Mouse (Mus musculus): ENCODE results near the gene Tex52. TPM values are rescaled to one million over a fixed set of nuclear protein-coding genes. Genes with fewer than 3 reads are reported as not detected.

Gene Tex52
- 0.39 and 1.5 TPM in 2 replicates for polyA plus RNA-seq (2015; fragmentation: Nextera tagmentation; extraction: Ambion mirVana)

GRCm38 (mm10) chr6:128375192-128375591 lies at the start of gene Tex52, which contains the start of gene Gm44596:
TSS of gene Tex52 (plus strand) at chr6:128375456.
TSS of gene Gm44596 (plus strand) at chr6:128375503.
- Histone ChIP-seq H3K4me2 (no peak within 1 kb of the TSS), H3K9me3 (no peaks in the 10 kb centered on the region), H3K27ac (peak within 1 kb of the TSS; percentile 48; the same call in 1 of the 2 replicates), H3K4me3 (no peak within 1 kb of the TSS), H3K27me3 (no peaks in the 10 kb centered on the region), H3K4me1 (0 out of 2 replicates have a peak, but pooled peaks cover 8% of the 10 kb centered on the region), H3K9ac (0 out of 2 replicates have a peak within 1 kb of the TSS, but pooled peaks have one; percentile 6), H3K36me3 (peaks cover 71% of the 10 kb centered on the region)
- peak; percentile 33; the same call in 1 of the 2 replicates for ATAC-seq (ENCODE audit: insufficient number of reproducible peaks, insufficient read depth, low FRiP score, low TSS enrichment, low read depth)
- WGBS, result 33% methylated on average over 6 of the region's 6 CpGs

GRCm38 (mm10) chr6:128334397-128335124 lies 40.7 kb upstream of the Tex52 start:
- Histone ChIP-seq H3K4me1 (peaks cover 16% of the 10 kb centered on the region), H3K27me3 (no peaks in the 10 kb centered on the region), H3K27ac (0 out of 2 replicates have a peak overlapping the region, but pooled peaks have one; percentile 22), H3K4me2 (no peak overlapping the region), H3K9me3 (peaks cover 12% of the 10 kb centered on the region; the same call in 1 of the 2 replicates), H3K36me3 (peaks cover 67% of the 10 kb centered on the region), H3K4me3 (no peak overlapping the region), H3K9ac (no peak overlapping the region)
- ATAC-seq (ENCODE audit: insufficient number of reproducible peaks, insufficient read depth, low FRiP score, low TSS enrichment, low read depth), result no peak
- 17% methylated on average over 12 of the region's 12 CpGs for WGBS

GRCm38 (mm10) chr6:128337467-128337866 lies 37.8 kb upstream of the Tex52 start:
- H3K36me3 ChIP-seq, result peaks cover 47% of the 10 kb centered on the region
- WGBS, result 85% methylated on average over 7 of the region's 7 CpGs
- no peaks in the 10 kb centered on the region for H3K9me3 ChIP-seq
- H3K27ac ChIP-seq, result peak overlapping the region; percentile 9; the same call in 1 of the 2 replicates
- H3K4me3 ChIP-seq, result no peak overlapping the region
- H3K27me3 ChIP-seq, result no peaks in the 10 kb centered on the region
- no peak overlapping the region for H3K4me2 ChIP-seq
- H3K9ac ChIP-seq, result no peak overlapping the region
- no peak for ATAC-seq (ENCODE audit: insufficient number of reproducible peaks, insufficient read depth, low FRiP score, low TSS enrichment, low read depth)
- H3K4me1 ChIP-seq, result peaks cover 20% of the 10 kb centered on the region

DNA sequence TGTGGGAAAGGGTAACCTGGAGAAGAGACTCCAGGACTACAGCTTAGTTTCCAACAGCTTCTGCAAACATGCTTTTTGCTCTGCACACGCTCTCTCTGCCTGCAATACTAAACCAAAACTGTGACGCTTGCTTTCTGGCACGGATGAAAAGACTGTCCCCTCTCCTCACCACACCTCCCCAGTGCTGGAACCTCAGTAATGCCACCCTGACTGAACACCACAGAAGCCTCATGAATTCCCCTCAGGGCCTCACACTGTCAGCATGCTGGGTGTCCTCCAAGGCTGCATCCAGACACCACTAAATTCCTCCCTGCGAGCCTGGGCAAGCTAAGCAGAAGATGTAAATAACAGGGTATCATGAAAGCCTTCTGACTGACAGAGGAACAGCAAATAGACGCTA lies 36.4 kb upstream of the Tex52 start:
- Histone ChIP-seq H3K27ac (peak overlapping the region; percentile 66), H3K9ac (no peak overlapping the region), H3K27me3 (no peaks in the 10 kb centered on the region), H3K9me3 (no peaks in the 10 kb centered on the region), H3K36me3 (peaks cover 47% of the 10 kb centered on the region), H3K4me1 (peaks cover 20% of the 10 kb centered on the region), H3K4me2 (no peak overlapping the region), H3K4me3 (no peak overlapping the region)
- WGBS, result 34% methylated on average over 5 of the region's 5 CpGs
- peak; percentile 84; the same call in 1 of the 2 replicates for ATAC-seq (ENCODE audit: insufficient number of reproducible peaks, insufficient read depth, low FRiP score, low TSS enrichment, low read depth)

DNA sequence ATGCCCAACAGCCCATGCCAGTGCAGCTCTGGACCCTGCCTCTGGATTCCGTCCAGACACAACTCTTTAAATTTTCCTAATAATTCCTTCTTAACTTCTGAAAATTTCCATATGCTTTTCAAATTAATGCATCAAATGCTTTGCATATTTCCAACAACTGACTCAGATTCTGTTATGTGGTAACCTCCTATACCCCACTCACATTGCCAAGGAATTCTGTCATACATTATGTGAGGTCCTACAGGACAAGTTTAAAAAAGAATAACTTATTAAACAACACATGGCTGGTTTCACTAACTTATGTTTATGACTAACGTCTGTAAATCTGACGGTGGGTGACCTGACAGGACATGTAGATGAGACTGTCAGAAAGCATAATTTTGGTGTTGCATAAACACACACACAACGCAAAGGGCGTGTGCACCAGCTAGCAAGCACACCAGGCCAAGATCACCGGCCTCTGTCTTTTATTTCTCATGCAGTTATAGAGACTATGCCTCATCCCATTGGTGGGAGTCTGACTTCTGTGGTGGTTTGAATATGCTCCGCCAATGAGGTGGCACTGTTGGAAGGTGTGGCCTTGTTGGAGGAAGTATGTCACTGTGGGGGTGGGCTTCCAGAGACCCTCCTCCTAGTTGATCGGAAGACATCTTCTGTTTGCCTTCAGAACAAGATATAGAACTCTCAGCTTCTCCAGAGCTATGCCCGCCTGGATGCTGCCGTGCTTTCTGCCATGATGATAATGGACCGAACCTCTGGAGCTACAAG lies 33.1 kb upstream of the Tex52 start:
- H3K9ac ChIP-seq, result no peak overlapping the region
- H3K4me2 ChIP-seq, result no peak overlapping the region
- H3K9me3 ChIP-seq, result no peaks in the 10 kb centered on the region
- no peak overlapping the region for H3K27ac ChIP-seq
- no peak overlapping the region for H3K4me3 ChIP-seq
- H3K36me3 ChIP-seq, result peaks cover 24% of the 10 kb centered on the region
- H3K27me3 ChIP-seq, result no peaks in the 10 kb centered on the region
- no peak for ATAC-seq (ENCODE audit: insufficient number of reproducible peaks, insufficient read depth, low FRiP score, low TSS enrichment, low read depth)
- H3K4me1 ChIP-seq, result peaks cover 22% of the 10 kb centered on the region
- WGBS, result 87% methylated on average over 11 of the region's 11 CpGs

DNA sequence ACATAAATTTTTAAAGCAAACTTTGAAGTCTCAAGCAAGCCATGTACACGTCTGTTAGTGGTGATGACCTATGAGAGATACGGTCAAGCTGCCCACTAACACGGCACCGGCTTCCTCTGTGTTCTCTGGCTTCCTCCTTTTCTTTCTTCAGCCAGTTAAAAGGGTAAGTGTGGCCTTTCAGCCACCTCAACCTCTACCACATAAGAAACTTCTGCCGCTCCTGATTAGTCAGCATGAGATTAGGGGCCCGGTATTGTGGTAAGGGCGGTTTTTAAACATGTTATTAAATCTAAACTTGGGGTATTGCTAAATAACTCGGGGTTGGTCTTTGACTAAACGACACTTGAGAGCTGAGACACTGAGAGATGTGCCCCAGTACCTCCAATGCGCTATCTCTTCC lies 29.6 kb upstream of the Tex52 start:
- H3K4me2 ChIP-seq, result no peak overlapping the region
- H3K27ac ChIP-seq, result no peak overlapping the region
- peaks cover 12% of the 10 kb centered on the region for H3K4me1 ChIP-seq
- H3K4me3 ChIP-seq, result no peak overlapping the region
- no peak for ATAC-seq (ENCODE audit: insufficient number of reproducible peaks, insufficient read depth, low FRiP score, low TSS enrichment, low read depth)
- no peaks in the 10 kb centered on the region for H3K27me3 ChIP-seq
- whole genome bisulfite sequencing, result 80% methylated on average over 10 of the region's 10 CpGs
- no peak overlapping the region for H3K9ac ChIP-seq
- H3K9me3 ChIP-seq, result no peaks in the 10 kb centered on the region
- peaks cover 24% of the 10 kb centered on the region for H3K36me3 ChIP-seq

DNA sequence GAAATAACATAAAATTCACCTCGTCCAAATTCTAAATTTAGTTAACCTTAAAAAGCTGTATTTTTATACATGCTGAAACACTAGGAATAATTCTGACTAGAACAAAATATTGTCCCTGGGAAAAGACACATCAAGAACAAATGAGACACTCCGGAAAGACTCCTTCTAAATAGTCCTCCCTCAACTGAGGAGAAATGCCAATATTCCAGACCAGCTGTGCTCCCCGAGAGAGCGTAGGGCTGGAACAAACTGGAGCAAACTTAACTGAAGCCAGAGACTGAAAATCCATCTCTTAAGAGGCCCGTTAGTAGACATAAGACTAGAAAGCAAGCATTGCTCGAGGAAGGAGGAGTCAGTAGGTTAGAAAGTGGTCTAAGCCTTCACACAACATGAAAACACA lies 28.5 kb upstream of the Tex52 start:
- WGBS, result 71% methylated on average over 6 of the region's 6 CpGs

GRCm38 (mm10) chr6:128349711-128350110 lies 25.5 kb upstream of the Tex52 start:
- no peak overlapping the region for H3K4me3 ChIP-seq
- ATAC-seq (ENCODE audit: insufficient number of reproducible peaks, insufficient read depth, low FRiP score, low TSS enrichment, low read depth), result no peak

More for the DNA sequence above, 28.5 kb upstream of the Tex52 start:
- H3K9me3 ChIP-seq, result no peaks in the 10 kb centered on the region
- no peak overlapping the region for H3K9ac ChIP-seq
- no peaks in the 10 kb centered on the region for H3K27me3 ChIP-seq
- H3K36me3 ChIP-seq, result peaks cover 29% of the 10 kb centered on the region
- H3K4me1 ChIP-seq, result peaks cover 12% of the 10 kb centered on the region
- peak overlapping the region; percentile 24; the same call in 1 of the 2 replicates for H3K27ac ChIP-seq
- no peak for ATAC-seq (ENCODE audit: insufficient number of reproducible peaks, insufficient read depth, low FRiP score, low TSS enrichment, low read depth)
- no peak overlapping the region for H3K4me2 ChIP-seq
- no peak overlapping the region for H3K4me3 ChIP-seq

DNA sequence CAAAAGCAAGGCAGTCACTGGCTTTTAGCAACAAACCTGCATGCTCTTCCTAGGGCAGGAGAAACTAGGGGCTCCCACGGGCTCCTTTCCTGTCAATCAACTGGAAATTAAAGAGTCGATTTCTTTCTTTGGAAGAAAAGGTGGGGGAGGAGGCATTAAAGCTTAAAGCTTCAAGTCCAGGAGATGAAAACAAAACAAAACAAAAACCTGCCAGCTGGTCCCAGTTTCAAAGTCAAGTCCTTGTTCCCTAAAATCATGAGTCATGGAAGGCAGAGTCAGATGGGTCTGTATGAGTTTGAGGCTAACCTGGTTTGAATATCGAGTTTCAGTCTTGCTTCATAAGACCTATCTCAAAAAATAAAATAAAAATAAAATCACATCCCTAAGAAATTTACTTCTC lies 21.1 kb upstream of the Tex52 start:
- no peaks in the 10 kb centered on the region for H3K9me3 ChIP-seq
- peaks cover 25% of the 10 kb centered on the region for H3K4me1 ChIP-seq
- peak overlapping the region; percentile 62 for H3K4me2 ChIP-seq
- H3K4me3 ChIP-seq, result peak overlapping the region; percentile 80
- peak overlapping the region; percentile 52 for H3K9ac ChIP-seq
- peaks cover 31% of the 10 kb centered on the region for H3K36me3 ChIP-seq
- no peaks in the 10 kb centered on the region for H3K27me3 ChIP-seq
- no peak for ATAC-seq (ENCODE audit: insufficient number of reproducible peaks, insufficient read depth, low FRiP score, low TSS enrichment, low read depth)
- WGBS, result 34% methylated on average over 3 of the region's 3 CpGs
- no peak overlapping the region for H3K27ac ChIP-seq

More at GRCm38 (mm10) chr6:128349711-128350110, 25.5 kb upstream of the Tex52 start:
- no peak overlapping the region for H3K4me2 ChIP-seq
- no peaks in the 10 kb centered on the region for H3K27me3 ChIP-seq
- H3K4me1 ChIP-seq, result peaks cover 28% of the 10 kb centered on the region
- WGBS, result 25% methylated on average over 7 of the region's 7 CpGs
- H3K36me3 ChIP-seq, result peaks cover 10% of the 10 kb centered on the region
- no peaks in the 10 kb centered on the region for H3K9me3 ChIP-seq
- no peak overlapping the region for H3K9ac ChIP-seq
- peak overlapping the region; percentile 65 for H3K27ac ChIP-seq

GRCm38 (mm10) chr6:128355201-128355681 lies 20.0 kb upstream of the Tex52 start:
- Histone ChIP-seq H3K4me3 (peak overlapping the region; percentile 80), H3K9ac (peak overlapping the region; percentile 88), H3K4me1 (peaks cover 26% of the 10 kb centered on the region), H3K9me3 (no peaks in the 10 kb centered on the region), H3K4me2 (peak overlapping the region; percentile 62), H3K27ac (peak overlapping the region; percentile 95), H3K36me3 (peaks cover 30% of the 10 kb centered on the region), H3K27me3 (no peaks in the 10 kb centered on the region)
- peak; percentile 68 for ATAC-seq (ENCODE audit: insufficient number of reproducible peaks, insufficient read depth, low FRiP score, low TSS enrichment, low read depth)
- under 1% methylated on average over 28 of the region's 28 CpGs for WGBS

- Histone ChIP-seq H3K9me3 (no peaks in the 10 kb centered on the region), H3K36me3 (peaks cover 24% of the 10 kb centered on the region), H3K4me3 (peak within 1 kb of the TSS; percentile 80), H3K9ac (peak within 1 kb of the TSS; percentile 88), H3K27me3 (no peaks in the 10 kb centered on the region), H3K27ac (peak within 1 kb of the TSS; percentile 95), H3K4me1 (peaks cover 29% of the 10 kb centered on the region), H3K4me2 (peak within 1 kb of the TSS; percentile 62)
- under 1% methylated on average over 42 of the region's 42 CpGs for WGBS
- peak; percentile 98 for ATAC-seq (ENCODE audit: insufficient number of reproducible peaks, insufficient read depth, low FRiP score, low TSS enrichment, low read depth)
These were observed 19.4 kb upstream of the Tex52 start, which contains the start of gene Tulp3 for GRCm38 (mm10) chr6:128355726-128356416. TSS of gene Tulp3 (minus strand) at chr6:128355851.
